Mouse (Mus musculus) brain, embryonic 14.5 days (tissue): Measurements from ENCODE around the gene Arhgef10l.

Experiments
- CTCF ChIP-seq: fragments of 200-500 bp; IDR thresholded peaks from 2 replicates; pipeline ENCODE4 v1.5.1; 2012; ENCODE audit warnings: inconsistent platforms, mild to moderate bottlenecking, moderate library complexity, borderline replicate concordance; ENCODE audit not compliant: insufficient read depth, insufficient read length; ENCODE audit errors: extremely low read depth
- POLR2A ChIP-seq: fragments of 200-500 bp; IDR thresholded peaks from 2 replicates; pipeline ENCODE4 v1.6.1; 2012; ENCODE audit warnings: mild to moderate bottlenecking, inconsistent platforms, borderline replicate concordance; ENCODE audit not compliant: poor library complexity, insufficient read depth, insufficient read length, severe bottlenecking; ENCODE audit errors: extremely low read depth

- no peak for TF ChIP-seq POLR2A
- no peak for TF ChIP-seq CTCF
Measured at GRCm38 (mm10) chr4:140592990-140593770, 72.6 kb downstream of the Arhgef10l start.
